Mouse (Mus musculus) forebrain, embryonic 11.5 days (tissue): ENCODE measurements at regions not wholly inside any gene's neighbourhood (a gene's known extent, or its start where the extent isn't known, plus 50 kb on each side); places are given as distances from the start of the nearest gene placed in this dataset.

Experiments used
- ATAC-seq: fragments of 200-750 bp; cut with Nextera tagmentation; replicated peaks from 2 replicates; pipeline ENCODE4 v1.8.0; 2017; ENCODE audit warnings: moderate TSS enrichment; ENCODE audit not compliant: low FRiP score
- DNase-seq: peaks from one replicate; pipeline ENCODE4 v3.0.0-alpha.2; 2017; ENCODE audit warnings: low spot score
- H3K27ac ChIP-seq: fragments of 300-500 bp; sonication (generic); 2 replicates; pipeline ENCODE4 v1.5.1; 2014; ENCODE audit warnings: low read depth, low read length
- H3K27me3 ChIP-seq: fragments of 300-500 bp; sonication (generic); 2 replicates; pipeline ENCODE4 v1.6.1; 2014; ENCODE audit warnings: mild to moderate bottlenecking, low read length, mixed read lengths; ENCODE audit not compliant: control insufficient read depth, insufficient read depth
- H3K36me3 ChIP-seq: fragments of 300-500 bp; sonication (generic); 2 replicates; pipeline ENCODE4 v1.6.1; 2014; ENCODE audit warnings: mild to moderate bottlenecking, low read length, moderate library complexity, mixed read lengths; ENCODE audit not compliant: control insufficient read depth, insufficient read depth
- H3K4me1 ChIP-seq: fragments of 300-500 bp; sonication (generic); replicated peaks from 2 replicates; pipeline ENCODE4 v1.6.1; 2014; ENCODE audit warnings: low read length, mixed read lengths; ENCODE audit not compliant: control insufficient read depth, insufficient read depth
- H3K4me2 ChIP-seq: fragments of 300-500 bp; sonication (generic); 2 replicates; pipeline ENCODE4 v1.6.1; 2014; ENCODE audit warnings: low read depth, mild to moderate bottlenecking, low read length, moderate library complexity, mixed read lengths; ENCODE audit not compliant: severe bottlenecking
- H3K4me3 ChIP-seq: fragments of 300-500 bp; sonication (generic); 2 replicates; pipeline ENCODE4 v1.5.1; 2014; ENCODE audit warnings: low read depth, low read length
- H3K9ac ChIP-seq: fragments of 300-500 bp; sonication (generic); 2 replicates; pipeline ENCODE4 v1.6.1; 2014; ENCODE audit warnings: low read length
- H3K9me3 ChIP-seq: fragments of 300-500 bp; sonication (generic); 2 replicates; pipeline ENCODE4 v1.6.1; 2016; ENCODE audit warnings: low read length, mixed read lengths; ENCODE audit not compliant: control insufficient read depth
- WGBS: fragments of 180-500 bp; shearing (Covaris S2); extraction: QIAGEN DNeasy Blood & Tissue Kit; methylation state at CpG from one replicate; pipeline ENCODE4 v1.1.7; 2014; 5-methylcytosine and 5-hydroxymethylcytosine counted together

GRCm38 (mm10) chr11:20882756-20883155 lies 51.9 kb upstream of the Lgalsl start:
- ATAC-seq, result no peak
- Histone ChIP-seq H3K36me3 (no peaks in the 10 kb centered on the region), H3K27ac (no peak overlapping the region)

GRCm38 (mm10) chr11:20883907-20884306 lies 53.1 kb upstream of the Lgalsl start:
- H3K4me1 ChIP-seq, result no peaks in the 10 kb centered on the region
- DNase-seq, result no peak
- no peak overlapping the region for H3K4me2 ChIP-seq
- H3K36me3 ChIP-seq, result no peaks in the 10 kb centered on the region
- H3K9me3 ChIP-seq, result no peaks in the 10 kb centered on the region
- H3K9ac ChIP-seq, result no peak overlapping the region
- H3K4me3 ChIP-seq, result no peak overlapping the region
- ATAC-seq, result no peak
- no peaks in the 10 kb centered on the region for H3K27me3 ChIP-seq
- no peak overlapping the region for H3K27ac ChIP-seq
- WGBS, result 88% methylated on average over 2 of the region's 2 CpGs

More at GRCm38 (mm10) chr11:20882756-20883155, 51.9 kb upstream of the Lgalsl start:
- Histone ChIP-seq H3K9ac (no peak overlapping the region), H3K4me2 (no peak overlapping the region), H3K4me3 (no peak overlapping the region), H3K27me3 (no peaks in the 10 kb centered on the region), H3K4me1 (no peaks in the 10 kb centered on the region), H3K9me3 (no peaks in the 10 kb centered on the region)
- 44% methylated on average over 1 of the region's 1 CpGs for WGBS
- DNase-seq, result no peak

- no peak for ATAC-seq
- Histone ChIP-seq H3K9ac (no peak overlapping the region), H3K9me3 (no peaks in the 10 kb centered on the region), H3K4me1 (no peaks in the 10 kb centered on the region), H3K4me2 (no peak overlapping the region), H3K27ac (no peak overlapping the region), H3K4me3 (no peak overlapping the region), H3K27me3 (no peaks in the 10 kb centered on the region), H3K36me3 (no peaks in the 10 kb centered on the region)
- 87% methylated on average over 2 of the region's 2 CpGs for WGBS
- DNase-seq, result no peak
Measured at GRCm38 (mm10) chr11:20887044-20887443, 56.2 kb upstream of the Lgalsl start.

- 75% methylated on average over 3 of the region's 3 CpGs for WGBS
- no peak for DNase-seq
- no peaks in the 10 kb centered on the region for H3K9me3 ChIP-seq
- no peak overlapping the region for H3K4me2 ChIP-seq
- H3K9ac ChIP-seq, result no peak overlapping the region
- H3K36me3 ChIP-seq, result no peaks in the 10 kb centered on the region
- H3K27ac ChIP-seq, result no peak overlapping the region
- H3K4me3 ChIP-seq, result no peak overlapping the region
- ATAC-seq, result no peak
- H3K4me1 ChIP-seq, result no peaks in the 10 kb centered on the region
- H3K27me3 ChIP-seq, result no peaks in the 10 kb centered on the region
Measured at GRCm38 (mm10) chr11:20890479-20890878, 59.6 kb upstream of the Lgalsl start.

- H3K9me3 ChIP-seq, result no peaks in the 10 kb centered on the region
- no peak overlapping the region for H3K4me3 ChIP-seq
- H3K27ac ChIP-seq, result no peak overlapping the region
- H3K27me3 ChIP-seq, result no peaks in the 10 kb centered on the region
- H3K4me2 ChIP-seq, result no peak overlapping the region
- H3K36me3 ChIP-seq, result no peaks in the 10 kb centered on the region
- H3K4me1 ChIP-seq, result no peaks in the 10 kb centered on the region
- DNase-seq, result no peak
- 82% methylated on average over 10 of the region's 10 CpGs for WGBS
- no peak overlapping the region for H3K9ac ChIP-seq
- ATAC-seq, result no peak
Measured at GRCm38 (mm10) chr11:20891711-20892110, 60.9 kb upstream of the Lgalsl start.

GRCm38 (mm10) chr11:20896277-20897123 lies 65.6 kb upstream of the Lgalsl start:
- Histone ChIP-seq H3K36me3 (no peaks in the 10 kb centered on the region), H3K9ac (no peak overlapping the region), H3K4me1 (no peaks in the 10 kb centered on the region), H3K27me3 (no peaks in the 10 kb centered on the region), H3K4me3 (no peak overlapping the region), H3K27ac (no peak overlapping the region), H3K4me2 (no peak overlapping the region), H3K9me3 (no peaks in the 10 kb centered on the region)
- DNase-seq, result no peak
- no peak for ATAC-seq
- 78% methylated on average over 11 of the region's 11 CpGs for WGBS

GRCm38 (mm10) chr11:20897468-20897867 lies 66.6 kb upstream of the Lgalsl start:
- Histone ChIP-seq H3K9me3 (no peaks in the 10 kb centered on the region), H3K4me1 (no peaks in the 10 kb centered on the region), H3K27me3 (no peaks in the 10 kb centered on the region), H3K9ac (no peak overlapping the region), H3K4me2 (no peak overlapping the region), H3K36me3 (no peaks in the 10 kb centered on the region), H3K4me3 (no peak overlapping the region), H3K27ac (no peak overlapping the region)
- DNase-seq, result no peak
- 93% methylated on average over 7 of the region's 7 CpGs for WGBS
- no peak for ATAC-seq

GRCm38 (mm10) chr11:20898558-20898957 lies 67.7 kb upstream of the Lgalsl start:
- ATAC-seq (no peak), DNase-seq (no peak)
- H3K4me1 ChIP-seq, result no peaks in the 10 kb centered on the region
- H3K36me3 ChIP-seq, result no peaks in the 10 kb centered on the region
- 76% methylated on average over 4 of the region's 4 CpGs for WGBS
- no peak overlapping the region for H3K27ac ChIP-seq
- H3K27me3 ChIP-seq, result no peaks in the 10 kb centered on the region
- no peak overlapping the region for H3K9ac ChIP-seq
- no peaks in the 10 kb centered on the region for H3K9me3 ChIP-seq
- H3K4me3 ChIP-seq, result no peak overlapping the region
- H3K4me2 ChIP-seq, result no peak overlapping the region

GRCm38 (mm10) chr11:20899766-20900165 lies 68.9 kb upstream of the Lgalsl start:
- Histone ChIP-seq H3K4me2 (no peak overlapping the region), H3K9ac (no peak overlapping the region), H3K4me1 (no peaks in the 10 kb centered on the region), H3K36me3 (no peaks in the 10 kb centered on the region), H3K4me3 (no peak overlapping the region), H3K9me3 (no peaks in the 10 kb centered on the region), H3K27me3 (no peaks in the 10 kb centered on the region), H3K27ac (no peak overlapping the region)
- DNase-seq, result no peak
- 91% methylated on average over 6 of the region's 6 CpGs for WGBS
- ATAC-seq, result no peak
